Mouse (Mus musculus) cerebellum, adult 11 months (tissue): ENCODE measurements around the gene Akap7.
"Not testable (repeated sequence)": the region's sequence is repeated elsewhere in the genome, so short reads cannot be mapped to it uniquely, and the experiment has no call there.

Experiments used
- DNase-seq: peaks from one replicate; pipeline ENCODE4 v3.0.0; 2022

Akap7 gene

GRCm38 (mm10) chr10:25253006-25253405 lies 54.7 kb downstream of the Akap7 start:
- DNase-seq, result no peak

- DNase-seq, result peak; percentile 24
These were observed 57.6 kb downstream of the Akap7 start for GRCm38 (mm10) chr10:25250108-25250507.

- DNase-seq, result no peak
These were observed 61.5 kb downstream of the Akap7 start for GRCm38 (mm10) chr10:25246173-25246572.

GRCm38 (mm10) chr10:25239156-25239555 lies 68.5 kb downstream of the Akap7 start:
- peak; percentile 24 for DNase-seq

- DNase-seq, result no peak
These were observed 73.6 kb downstream of the Akap7 start for GRCm38 (mm10) chr10:25234080-25234479.

GRCm38 (mm10) chr10:25232700-25233099 lies 75.0 kb downstream of the Akap7 start:
- DNase-seq, result no peak

GRCm38 (mm10) chr10:25231358-25231757 lies 76.3 kb downstream of the Akap7 start:
- no peak for DNase-seq

GRCm38 (mm10) chr10:25224371-25224770 lies 83.3 kb downstream of the Akap7 start:
- DNase-seq, result no peak

- no peak for DNase-seq
These were observed 86.9 kb downstream of the Akap7 start for GRCm38 (mm10) chr10:25220754-25221153.

GRCm38 (mm10) chr10:25219901-25220495 lies 87.7 kb downstream of the Akap7 start:
- DNase-seq, result no peak

- peak; percentile 76 for DNase-seq
These were observed 88.4 kb downstream of the Akap7 start for GRCm38 (mm10) chr10:25219220-25219628.

GRCm38 (mm10) chr10:25218746-25219145 lies 88.9 kb downstream of the Akap7 start:
- no peak for DNase-seq

- DNase-seq, result no peak
These were observed 91.7 kb downstream of the Akap7 start for GRCm38 (mm10) chr10:25215977-25216376.

GRCm38 (mm10) chr10:25213716-25214115 lies 94.0 kb downstream of the Akap7 start:
- DNase-seq, result no peak

GRCm38 (mm10) chr10:25208619-25209018 lies 99.1 kb downstream of the Akap7 start:
- no peak for DNase-seq

- no peak for DNase-seq
These were observed 99.8 kb downstream of the Akap7 start for GRCm38 (mm10) chr10:25207866-25208265.

GRCm38 (mm10) chr10:25200691-25201090 lies 107.0 kb downstream of the Akap7 start:
- DNase-seq, result no peak

- peak; percentile 87 for DNase-seq
These were observed 107.9 kb downstream of the Akap7 start for GRCm38 (mm10) chr10:25199510-25200353.

- peak; percentile 34 for DNase-seq
These were observed 109.1 kb downstream of the Akap7 start for GRCm38 (mm10) chr10:25198575-25198974.

- no peak for DNase-seq
These were observed 109.6 kb downstream of the Akap7 start for GRCm38 (mm10) chr10:25198048-25198447.

- DNase-seq, result no peak
These were observed 115.2 kb downstream of the Akap7 start for GRCm38 (mm10) chr10:25192180-25193073.

GRCm38 (mm10) chr10:25191166-25191565 lies 116.5 kb downstream of the Akap7 start:
- no peak for DNase-seq

- DNase-seq, result not testable (repeated sequence)
These were observed 121.4 kb downstream of the Akap7 start for GRCm38 (mm10) chr10:25186240-25186639.
